Comparison of ENCODE assay signal across 8 mouse cellular contexts in the genomic region with DNA sequence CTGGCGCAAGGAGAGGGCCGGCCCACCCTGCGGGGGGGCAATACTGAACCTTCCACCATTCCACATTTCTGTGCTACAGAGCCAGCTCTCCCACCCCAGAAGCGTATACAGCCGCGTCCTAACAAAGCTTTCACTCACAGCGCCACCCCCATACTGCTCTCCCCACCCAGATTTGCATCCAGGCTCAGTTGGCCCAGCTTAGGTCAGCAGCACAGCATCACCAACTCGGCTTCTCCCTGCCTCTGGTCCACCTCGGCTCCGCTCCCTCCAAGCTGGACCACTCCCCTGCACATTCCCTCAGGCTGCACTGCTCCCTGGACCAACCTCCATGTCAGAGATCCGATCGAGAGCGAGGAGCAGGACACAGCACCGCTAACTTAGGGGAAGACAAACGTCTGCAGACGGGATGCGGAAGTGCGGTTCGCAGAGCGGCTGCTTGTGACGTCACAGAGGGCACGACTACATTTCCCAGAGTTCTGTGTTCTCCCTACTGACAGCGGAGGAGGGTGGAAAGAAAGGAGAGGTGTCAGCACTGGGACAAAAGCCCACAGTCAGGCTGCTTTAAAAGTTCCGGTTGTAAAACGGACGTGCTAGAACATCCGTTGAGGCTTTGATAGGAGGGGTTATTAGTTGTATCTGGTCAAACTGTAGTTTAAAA. TPM values are rescaled to one million over a fixed set of nuclear protein-coding genes. Genes with fewer than 3 reads are reported as not detected.
DNase-seq lines count a peak whose midpoint lies in the region; ATAC-seq lines count a peak whose summit lies in the region.

A gene (minus strand): TSS at position 399 of the 658 bp plus-strand sequence.
A gene (minus strand): TSS at position 425 of the 658 bp plus-strand sequence.

- peak; percentile 95 for DNase-seq in adipocyte (ENCODE audit: low spot score)
- peak; percentile 98 for DNase-seq in embryo, embryonic 10 days (ENCODE audit: low spot score)
- peak; percentile 84 for DNase-seq in gastrocnemius, postnatal 10 days
- peak; percentile 97 for DNase-seq in induced T-regulatory cell, adult 2 months (ENCODE audit: low read depth)
- peak; percentile 87 to 93 for DNase-seq in left cerebral cortex, adult 9 months (ENCODE audit: low spot score in 2 of 2)
- peak; percentile 87 for DNase-seq in right cerebral cortex, postnatal 14 days
- peak; percentile 88 to 93 for DNase-seq in urinary bladder, postnatal 36 days (ENCODE audit: low spot score in 2 of 2)

- ATAC-seq in megakaryocyte progenitor cell, adult 5-6 weeks (replicated peaks; ENCODE audit: poor library complexity): peak; percentile 97

RNA-seq across cellular contexts. Expression of the first gene that starts in this region (rescaled TPM):
- not detected for total RNA-seq in gastrocnemius, postnatal 10 days (2021)
- not detected in 2 replicates for total RNA-seq in megakaryocyte progenitor cell, adult 5-6 weeks (2015)
- total RNA-seq in megakaryocyte progenitor cell, adult 5-6 weeks (2017): not detected in 2 replicates

RNA-seq across cellular contexts. Expression of the second gene that starts in this region (rescaled TPM):
- 1 to 10 TPM; 6.3 to 7.0 TPM for total RNA-seq in gastrocnemius, postnatal 10 days (2021)
- 25.4 and 25.5 TPM in 2 replicates for total RNA-seq in megakaryocyte progenitor cell, adult 5-6 weeks (2015)
- total RNA-seq in megakaryocyte progenitor cell, adult 5-6 weeks (2017): 12.9 and 22.4 TPM in 2 replicates

Comparison
In these comparisons a context has a peak if more than half of its experiments do, and no peak if none do; other contexts are left out.
1. Peak in every context shown above with its lines: DNase-seq and ATAC-seq.